Mouse (Mus musculus) lung, adult 2 months (tissue): ENCODE results near the gene Gpr155. TPM values are rescaled to one million over a fixed set of nuclear protein-coding genes. Genes with fewer than 3 reads are reported as not detected.
A peak's percentile ranks its signal among the peaks of the same experiment; 100 is the strongest.

Experiments
- DNase-seq: peaks from one replicate; pipeline ENCODE4 v3.0.0; 2022
- H3K4me1 ChIP-seq: fragments of 200-500 bp; 2 replicates; pipeline ENCODE4 v1.6.1; 2011; ENCODE audit warnings: low read length; ENCODE audit not compliant: control insufficient read depth, insufficient read depth
- H3K4me3 ChIP-seq: fragments of 200-500 bp; replicated peaks from 2 replicates; pipeline ENCODE3; 2011; ENCODE audit warnings: low read depth, mild to moderate bottlenecking, control low read depth, low read length; ENCODE audit errors: extremely low read depth
- CTCF ChIP-seq: fragments of 200-500 bp; IDR thresholded peaks from 2 replicates; pipeline ENCODE4 v1.5.1; 2011; ENCODE audit warnings: mild to moderate bottlenecking, low read length, control low read depth; ENCODE audit not compliant: insufficient read depth
- POLR2A ChIP-seq: fragments of 200-500 bp; IDR thresholded peaks from 2 replicates; pipeline ENCODE4 v1.6.1; 2011; ENCODE audit warnings: low read depth, mild to moderate bottlenecking, control low read depth, low read length, borderline replicate concordance; ENCODE audit errors: extremely low read depth
- WGBS: fragments of 180-500 bp; shearing (Covaris S2); methylation state at CpG from one replicate; pipeline ENCODE4 v1.1.7; 2018; 5-methylcytosine and 5-hydroxymethylcytosine counted together
- polyA plus RNA-seq: library from polyadenylated mRNA; depleted of rRNA; stranded (reverse); fragments of >200 nt; gene quantifications from 2 replicates; pipeline ENCODE4 v1.2.3, GENCODE M21; 2012

Gpr155 gene
- polyA plus RNA-seq, 1 experiment, result 20.8 TPM

- no peak overlapping the region for H3K4me3 ChIP-seq
- DNase-seq, result no peak
- 68% methylated on average over 13 of the region's 13 CpGs for WGBS
- no peak for TF ChIP-seq POLR2A
- no peak for TF ChIP-seq CTCF
- no peaks in the 10 kb centered on the region for H3K4me1 ChIP-seq
These were observed 39.9 kb downstream of the Gpr155 start for GRCm38 (mm10) chr2:73346345-73347086.

GRCm38 (mm10) chr2:73345204-73345603 lies 41.2 kb downstream of the Gpr155 start:
- no peak for DNase-seq
- Histone ChIP-seq H3K4me1 (no peaks in the 10 kb centered on the region), H3K4me3 (no peak overlapping the region)
- 89% methylated on average over 4 of the region's 4 CpGs for WGBS
- TF ChIP-seq CTCF, result no peak
- TF ChIP-seq POLR2A, result no peak

DNA sequence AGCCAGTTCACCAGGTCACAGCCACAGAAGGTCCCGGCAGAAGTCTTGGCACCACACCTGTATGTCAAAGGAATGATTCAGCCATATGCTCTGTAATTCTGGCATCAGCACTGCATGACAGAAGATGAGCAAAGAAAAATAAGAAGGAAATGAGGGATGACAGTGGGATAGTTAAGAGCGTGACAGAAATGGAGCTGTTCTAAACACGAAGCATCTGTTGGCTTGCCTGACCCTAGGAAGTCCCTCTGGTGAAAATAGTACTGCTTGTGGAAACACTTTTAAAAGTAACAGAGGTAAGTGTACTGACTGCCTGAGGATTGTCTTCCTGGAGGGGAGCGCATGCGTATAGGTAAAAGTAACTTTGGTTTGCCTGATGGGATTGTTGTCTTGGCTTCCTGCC lies 42.7 kb downstream of the Gpr155 start:
- Histone ChIP-seq H3K4me1 (no peaks in the 10 kb centered on the region), H3K4me3 (no peak overlapping the region)
- DNase-seq, result no peak
- WGBS, result 75% methylated on average over 5 of the region's 5 CpGs
- TF ChIP-seq CTCF, result no peak
- TF ChIP-seq POLR2A, result no peak

- TF ChIP-seq POLR2A (no peak), CTCF (no peak)
- Histone ChIP-seq H3K4me1 (no peaks in the 10 kb centered on the region; the same call in 1 of the 2 replicates), H3K4me3 (no peak overlapping the region)
- 78% methylated on average over 8 of the region's 8 CpGs for WGBS
- no peak for DNase-seq
These were observed 48.0 kb downstream of the Gpr155 start for GRCm38 (mm10) chr2:73338415-73338814.

- DNase-seq, result no peak
- H3K4me3 ChIP-seq, result no peak overlapping the region
- TF ChIP-seq CTCF (no peak), POLR2A (no peak)
- no peaks in the 10 kb centered on the region; the same call in 1 of the 2 replicates for H3K4me1 ChIP-seq
- WGBS, result 66% methylated on average over 3 of the region's 3 CpGs
These were observed 50.4 kb downstream of the Gpr155 start for GRCm38 (mm10) chr2:73335949-73336348.

- TF ChIP-seq POLR2A (no peak), CTCF (no peak)
- WGBS, result 83% methylated on average over 5 of the region's 5 CpGs
- H3K4me1 ChIP-seq, result no peaks in the 10 kb centered on the region
- no peak for DNase-seq
- H3K4me3 ChIP-seq, result no peak overlapping the region
These were observed 60.5 kb downstream of the Gpr155 start for GRCm38 (mm10) chr2:73325871-73326270.

DNA sequence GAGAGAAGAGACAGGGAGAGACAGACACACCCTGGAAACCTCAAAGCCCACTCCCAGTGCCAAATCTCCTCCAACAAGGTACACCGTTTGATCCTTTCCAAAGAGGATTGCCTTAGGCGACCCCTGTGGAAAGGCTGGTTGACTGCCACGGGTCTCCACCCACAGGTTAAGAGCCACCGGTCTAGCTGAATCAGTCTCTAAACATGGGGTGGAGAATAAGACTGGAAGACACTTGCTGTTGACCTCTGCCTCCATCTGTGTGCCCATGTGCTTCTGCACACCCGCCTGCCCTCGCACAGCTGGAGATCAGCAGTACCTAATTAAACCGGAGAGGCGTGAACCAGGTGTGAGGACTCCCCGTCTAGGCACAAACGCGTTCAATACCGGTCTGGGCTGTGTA lies 63.4 kb downstream of the Gpr155 start:
- 61% methylated on average over 12 of the region's 12 CpGs for WGBS
- TF ChIP-seq POLR2A, result no peak
- TF ChIP-seq CTCF, result no peak
- no peak for DNase-seq

GRCm38 (mm10) chr2:73319218-73319617 lies 67.2 kb downstream of the Gpr155 start:
- Histone ChIP-seq H3K4me1 (no peaks in the 10 kb centered on the region), H3K4me3 (no peak overlapping the region)
- TF ChIP-seq POLR2A, result no peak
- TF ChIP-seq CTCF, result no peak
- whole genome bisulfite sequencing, result 82% methylated on average over 5 of the region's 5 CpGs
- DNase-seq, result no peak

More for the DNA sequence above, 63.4 kb downstream of the Gpr155 start:
- Histone ChIP-seq H3K4me1 (no peaks in the 10 kb centered on the region), H3K4me3 (no peak overlapping the region)

GRCm38 (mm10) chr2:73317426-73317825 lies 68.9 kb downstream of the Gpr155 start:
- TF ChIP-seq CTCF (no peak), POLR2A (no peak)
- no peak for DNase-seq
- no peak overlapping the region for H3K4me3 ChIP-seq
- WGBS, result 92% methylated on average over 9 of the region's 9 CpGs
- H3K4me1 ChIP-seq, result peaks cover 3% of the 10 kb centered on the region

DNA sequence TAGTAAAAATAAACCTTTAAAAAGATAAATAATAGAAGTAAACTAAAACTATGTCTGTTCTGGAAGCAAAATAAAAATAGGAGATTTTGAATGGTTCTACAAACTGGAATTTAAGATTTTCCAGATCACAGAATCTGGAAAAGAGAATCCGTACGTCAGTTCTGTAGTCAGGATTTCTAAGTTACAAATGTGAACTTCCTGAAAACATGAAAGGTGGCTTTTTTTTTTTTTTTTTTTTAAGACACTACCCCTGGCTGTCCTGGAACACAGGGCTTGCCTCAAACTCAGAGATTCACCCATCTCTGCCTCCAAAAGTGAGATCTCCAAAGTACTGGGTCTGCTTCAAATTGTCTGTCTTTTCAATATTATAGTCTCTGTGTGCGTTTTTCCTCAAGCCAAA lies 72.1 kb downstream of the Gpr155 start:
- DNase-seq, result no peak
- Histone ChIP-seq H3K4me3 (no peak overlapping the region), H3K4me1 (peaks cover 9% of the 10 kb centered on the region)
- TF ChIP-seq CTCF, result no peak
- no peak for TF ChIP-seq POLR2A
- 87% methylated on average over 3 of the region's 3 CpGs for WGBS

- peak overlapping the region; percentile 82 for H3K4me3 ChIP-seq
- H3K4me1 ChIP-seq, result peaks cover 9% of the 10 kb centered on the region
- peak; percentile 66 for DNase-seq
- 10% methylated on average over 14 of the region's 14 CpGs for WGBS
- no peak for TF ChIP-seq POLR2A
- no peak for TF ChIP-seq CTCF
These were observed 73.3 kb downstream of the Gpr155 start for GRCm38 (mm10) chr2:73313117-73313501.
